Mouse (Mus musculus) G1E (cell line): ENCODE data around the gene Kif1c. TPM values are rescaled to one million over a fixed set of nuclear protein-coding genes. Genes with fewer than 3 reads are reported as not detected.

ENCODE experiments used
- ATAC-seq: 2 replicates; pipeline ENCODE4 v1.8.0; 2016; ENCODE audit warnings: mild to moderate bottlenecking; ENCODE audit not compliant: insufficient number of reproducible peaks, poor library complexity, low FRiP score, severe bottlenecking; ENCODE audit errors: extremely low read depth
- DNase-seq: peaks from one replicate; pipeline ENCODE4 v3.0.0; 2012; ENCODE audit warnings: low spot score
- H3K27me3 ChIP-seq: 2 replicates; pipeline ENCODE4 v1.6.1; 2012; ENCODE audit warnings: mild to moderate bottlenecking, low read length, inconsistent platforms; ENCODE audit not compliant: insufficient read depth
- H3K36me3 ChIP-seq: replicated peaks from 2 replicates; pipeline ENCODE3; 2012; ENCODE audit warnings: mild to moderate bottlenecking, inconsistent platforms
- H3K4me1 ChIP-seq: 2 replicates; pipeline ENCODE4 v1.6.1; 2012; ENCODE audit warnings: low read depth, low read length, inconsistent platforms, mixed read lengths; ENCODE audit not compliant: insufficient read depth
- H3K4me3 ChIP-seq: 2 replicates; pipeline ENCODE4 v1.5.1; 2012; ENCODE audit warnings: low read depth, mild to moderate bottlenecking, inconsistent platforms, low read length, moderate library complexity, mixed read lengths
- H3K9me3 ChIP-seq: replicated peaks from 2 replicates; pipeline ENCODE4 v1.6.1; 2012; ENCODE audit warnings: inconsistent platforms
- CTCF ChIP-seq: IDR thresholded peaks from 2 replicates; pipeline ENCODE4 v1.5.1; 2012; ENCODE audit warnings: low read depth, low read length, inconsistent platforms, mixed read lengths
- GATA1 ChIP-seq: IDR thresholded peaks from 2 replicates; pipeline ENCODE4 v1.6.1; 2012; ENCODE audit warnings: borderline replicate concordance, low read length, inconsistent platforms, mixed read lengths
- GATA2 ChIP-seq: IDR thresholded peaks from 2 replicates; pipeline ENCODE4 v1.6.1; 2012; ENCODE audit warnings: low read depth, low read length, inconsistent platforms, borderline replicate concordance
- POLR2AphosphoS5 ChIP-seq: IDR thresholded peaks from 2 replicates; pipeline ENCODE4 v1.6.1; 2012; ENCODE audit warnings: low read depth, low read length, inconsistent platforms; ENCODE audit not compliant: insufficient replicate concordance
- TAL1 ChIP-seq: conservative IDR thresholded peaks from 2 replicates; pipeline ENCODE4 v1.6.1; 2012; ENCODE audit warnings: low read depth, low read length, inconsistent platforms, mixed read lengths
- polyA plus RNA-seq: library from polyadenylated mRNA; stranded (reverse); fragments of >175 nt; gene quantifications from 2 replicates; pipeline ENCODE4 v1.2.3, GENCODE M21; 2012
- total RNA-seq, 2 experiments: library from RNA; stranded (forward) in 1 of 2; stranded (reverse) in 1 of 2; fragments of 200-1000 nt in 1 of 2; fragments of >200 nt in 1 of 2; fragmentation: Nextera tagmentation in 1 of 2; gene quantifications; 2 replicates each; pipeline ENCODE4 v1.2.3; 2014 to 2017

The Kif1c gene
- total and polyA plus RNA-seq, 3 experiments: 11.7 to 30.4 (median 13.9) TPM

GRCm38 (mm10) chr11:70686901-70687566, 13.3 kb upstream of the Kif1c start:
- peaks cover 35% of the 10 kb centered on the region for H3K4me1 ChIP-seq
- H3K9me3 ChIP-seq: no peaks in the 10 kb centered on the region
- DNase-seq (peak; percentile 52), ATAC-seq (0 out of 2 replicates have a peak, but pooled peaks have one; percentile 4)
- no peak for TF ChIP-seq TAL1
- no peak for TF ChIP-seq POLR2AphosphoS5
- H3K4me3 ChIP-seq: peak overlapping the region; percentile 88
- peaks cover 46% of the 10 kb centered on the region for H3K36me3 ChIP-seq
- H3K27me3 ChIP-seq: no peaks in the 10 kb centered on the region; the same call in 1 of the 2 replicates

- H3K4me1 ChIP-seq: peaks cover 29% of the 10 kb centered on the region
- peaks cover 3% of the 10 kb centered on the region; the same call in 1 of the 2 replicates for H3K27me3 ChIP-seq
- no peaks in the 10 kb centered on the region for H3K9me3 ChIP-seq
- TF ChIP-seq TAL1: no peak
- peak; percentile 37 for TF ChIP-seq CTCF
- DNase-seq: peak; percentile 90
- ATAC-seq: peak; percentile 35; the same call in 1 of the 2 replicates
- peak within 1 kb of the TSS; percentile 88 for H3K4me3 ChIP-seq
- peaks cover 39% of the 10 kb centered on the region for H3K36me3 ChIP-seq
These were observed 12.6 kb upstream of the Kif1c start, which contains the start of gene Camta2 for GRCm38 (mm10) chr11:70687601-70688199. TSS of gene Camta2 (minus strand) at chr11:70688105.

- Histone ChIP-seq H3K36me3 (peaks cover 32% of the 10 kb centered on the region), H3K4me3 (peak overlapping the region; percentile 88), H3K27me3 (peaks cover 3% of the 10 kb centered on the region; the same call in 1 of the 2 replicates), H3K9me3 (no peaks in the 10 kb centered on the region), H3K4me1 (peaks cover 27% of the 10 kb centered on the region)
- TF ChIP-seq CTCF (no peak), GATA2 (no peak), GATA1 (no peak), TAL1 (no peak), POLR2AphosphoS5 (no peak)
- DNase-seq (no peak), ATAC-seq (no peak)
These were observed 12.0 kb upstream of the Kif1c start for GRCm38 (mm10) chr11:70688372-70688771.

GRCm38 (mm10) chr11:70689578-70689977, 10.8 kb upstream of the Kif1c start:
- ATAC-seq (no peak), DNase-seq (no peak)
- TF ChIP-seq TAL1 (no peak), GATA2 (no peak), GATA1 (no peak), POLR2AphosphoS5 (no peak), CTCF (no peak)
- no peak overlapping the region for H3K4me3 ChIP-seq
- H3K4me1 ChIP-seq: peaks cover 24% of the 10 kb centered on the region
- peaks cover 3% of the 10 kb centered on the region; the same call in 1 of the 2 replicates for H3K27me3 ChIP-seq
- no peaks in the 10 kb centered on the region for H3K9me3 ChIP-seq
- H3K36me3 ChIP-seq: peaks cover 20% of the 10 kb centered on the region

GRCm38 (mm10) chr11:70693504-70693903, 6.8 kb upstream of the Kif1c start:
- TF ChIP-seq GATA1 (no peak), POLR2AphosphoS5 (no peak), GATA2 (no peak), TAL1 (no peak), CTCF (no peak)
- H3K4me3 ChIP-seq: no peak overlapping the region
- no peak for ATAC-seq

GRCm38 (mm10) chr11:70697376-70697775, 3.0 kb upstream of the Kif1c start:
- DNase-seq: no peak
- H3K36me3 ChIP-seq: peaks cover 3% of the 10 kb centered on the region
- ATAC-seq: no peak
- no peak overlapping the region for H3K4me3 ChIP-seq
- no peak for TF ChIP-seq GATA2
- TF ChIP-seq POLR2AphosphoS5: no peak
- TF ChIP-seq TAL1: no peak
- TF ChIP-seq GATA1: no peak
- no peak for TF ChIP-seq CTCF
- H3K27me3 ChIP-seq: no peaks in the 10 kb centered on the region
- H3K9me3 ChIP-seq: no peaks in the 10 kb centered on the region
- H3K4me1 ChIP-seq: peaks cover 23% of the 10 kb centered on the region

More at GRCm38 (mm10) chr11:70693504-70693903, 6.8 kb upstream of the Kif1c start:
- Histone ChIP-seq H3K27me3 (peaks cover 3% of the 10 kb centered on the region; the same call in 1 of the 2 replicates), H3K36me3 (no peaks in the 10 kb centered on the region), H3K9me3 (no peaks in the 10 kb centered on the region), H3K4me1 (peaks cover 6% of the 10 kb centered on the region)
- DNase-seq: no peak
